Mouse (Mus musculus) lung, postnatal 25 days (tissue): Measurements from ENCODE around the gene Msantd1.
A peak's percentile ranks its signal among the peaks of the same experiment; 100 is the strongest.

Experiments
- DNase-seq: peaks from one replicate; pipeline ENCODE4 v3.0.0; 2022; ENCODE audit warnings: low spot score

Gene Msantd1

GRCm38 (mm10) chr5:34927648-34928047 lies 19.8 kb downstream of the Msantd1 start:
- no peak for DNase-seq

GRCm38 (mm10) chr5:34930151-34930975 lies 22.6 kb downstream of the Msantd1 start:
- no peak for DNase-seq

GRCm38 (mm10) chr5:34931091-34931490 lies 23.3 kb downstream of the Msantd1 start:
- no peak for DNase-seq

GRCm38 (mm10) chr5:34931516-34932457 lies 24.0 kb downstream of the Msantd1 start:
- DNase-seq, result no peak

- DNase-seq, result peak; percentile 80
Measured at GRCm38 (mm10) chr5:34932458-34932806, 24.6 kb downstream of the Msantd1 start.

GRCm38 (mm10) chr5:34933461-34933860 lies 25.6 kb downstream of the Msantd1 start:
- no peak for DNase-seq

- no peak for DNase-seq
Measured at GRCm38 (mm10) chr5:34941710-34942470, 34.1 kb downstream of the Msantd1 start.

- DNase-seq, result no peak
Measured at GRCm38 (mm10) chr5:34943428-34943827, 35.6 kb downstream of the Msantd1 start.

- peak; percentile 89 for DNase-seq
Measured at GRCm38 (mm10) chr5:34948861-34949760, 41.3 kb downstream of the Msantd1 start, which contains the start of gene Rgs12. Gene Rgs12, plus strand, starts transcription at chr5:34949445.

- DNase-seq, result no peak
Measured at GRCm38 (mm10) chr5:34949769-34950211, 42.0 kb downstream of the Msantd1 start.

GRCm38 (mm10) chr5:34950486-34951160 lies 42.8 kb downstream of the Msantd1 start:
- DNase-seq, result no peak

GRCm38 (mm10) chr5:34951161-34951834 lies 43.5 kb downstream of the Msantd1 start:
- no peak for DNase-seq

- no peak for DNase-seq
Measured at GRCm38 (mm10) chr5:34954508-34954907, 46.7 kb downstream of the Msantd1 start.

GRCm38 (mm10) chr5:34955630-34956029 lies 47.8 kb downstream of the Msantd1 start:
- no peak for DNase-seq

GRCm38 (mm10) chr5:34956151-34956550 lies 48.3 kb downstream of the Msantd1 start:
- DNase-seq, result no peak

- peak; percentile 68 for DNase-seq
Measured at GRCm38 (mm10) chr5:34957015-34957414, 49.2 kb downstream of the Msantd1 start.

GRCm38 (mm10) chr5:34960021-34960420 lies 52.2 kb downstream of the Msantd1 start:
- DNase-seq, result no peak

- DNase-seq, result no peak
Measured at GRCm38 (mm10) chr5:34965531-34965930, 57.7 kb downstream of the Msantd1 start.

- peak; percentile 76 for DNase-seq
Measured at GRCm38 (mm10) chr5:34968386-34968785, 60.6 kb downstream of the Msantd1 start.

- no peak for DNase-seq
Measured at GRCm38 (mm10) chr5:34972471-34972870, 64.7 kb downstream of the Msantd1 start.
